Mouse (Mus musculus) liver, embryonic 14.5 days (tissue): Measurements from ENCODE around the gene Ccdc8. TPM values are rescaled to one million over a fixed set of nuclear protein-coding genes. Genes with fewer than 3 reads are reported as not detected.

Experiments used
- ATAC-seq: fragments of 200-750 bp; cut with Nextera tagmentation; 2 replicates; pipeline ENCODE4 v1.8.0; 2017; ENCODE audit warnings: moderate number of reproducible peaks, mild to moderate bottlenecking, moderate library complexity; ENCODE audit not compliant: insufficient read depth
- DNase-seq, 3 experiments: peaks; one replicate each; pipeline ENCODE4 v3.0.0-alpha.2; 2012 to 2013; ENCODE audit warnings: low read depth in 3 of 3, low spot score in 3 of 3
- H3K27ac ChIP-seq: fragments of 300-500 bp; sonication (generic); 2 replicates; pipeline ENCODE4 v1.5.1; 2014; ENCODE audit warnings: moderate library complexity, mild to moderate bottlenecking, control low read depth, inconsistent platforms
- H3K27me3 ChIP-seq: fragments of 300-500 bp; sonication (generic); 2 replicates; pipeline ENCODE4 v1.6.1; 2014; ENCODE audit warnings: mild to moderate bottlenecking, low read length, moderate library complexity; ENCODE audit not compliant: control insufficient read depth, insufficient read depth
- H3K36me3 ChIP-seq: fragments of 300-500 bp; sonication (generic); replicated peaks from 2 replicates; pipeline ENCODE4 v1.6.1; 2014; ENCODE audit warnings: low read depth; ENCODE audit not compliant: control insufficient read depth, insufficient read depth
- H3K4me1 ChIP-seq, 2 experiments: fragments of 200-500 bp in 1 of 2; fragments of 300-500 bp in 1 of 2; sonication (generic) in 1 of 2; replicated peaks; 2 replicates each; pipeline ENCODE4 v1.6.1; 2012 to 2014; ENCODE audit warnings: antibody characterized with exemption in 1 of 2, inconsistent platforms in 1 of 2, low read length in 1 of 2; ENCODE audit not compliant: control insufficient read depth in 2 of 2, insufficient read depth in 2 of 2
- H3K4me2 ChIP-seq: fragments of 300-500 bp; sonication (generic); 2 replicates; pipeline ENCODE4 v1.6.1; 2014; ENCODE audit warnings: low read depth, mild to moderate bottlenecking, control low read depth, moderate library complexity
- H3K4me3 ChIP-seq, 2 experiments: fragments of 200-500 bp in 1 of 2; fragments of 300-500 bp in 1 of 2; sonication (generic) in 1 of 2; 2 replicates each; pipeline ENCODE4 v1.5.1; 2012 to 2014; ENCODE audit warnings: low read depth in 2 of 2, low read length in 2 of 2, mild to moderate bottlenecking in 2 of 2, control low read depth in 1 of 2, inconsistent platforms in 1 of 2, moderate library complexity in 1 of 2; ENCODE audit not compliant: insufficient read depth in 1 of 2
- H3K9ac ChIP-seq: fragments of 300-500 bp; sonication (generic); replicated peaks from 2 replicates; pipeline ENCODE4 v1.6.1; 2014; ENCODE audit warnings: mild to moderate bottlenecking, control low read depth, moderate library complexity
- H3K9me3 ChIP-seq: fragments of 300-500 bp; sonication (generic); 2 replicates; pipeline ENCODE4 v1.6.1; 2016; ENCODE audit warnings: low read length, mixed read lengths; ENCODE audit not compliant: control insufficient read depth
- CTCF ChIP-seq: IDR thresholded peaks from 2 replicates; pipeline ENCODE4 v1.5.1; 2016; ENCODE audit warnings: antibody characterized with exemption, low read depth, control low read depth
- EP300 ChIP-seq: IDR thresholded peaks from 2 replicates; pipeline ENCODE4 v1.6.1; 2016; ENCODE audit warnings: antibody characterized with exemption, low read depth
- WGBS: fragments of 180-500 bp; shearing (Covaris S2); extraction: QIAGEN DNeasy Blood & Tissue Kit; methylation state at CpG from one replicate; pipeline ENCODE4 v1.1.7; 2014; ENCODE audit not compliant: insufficient replicate concordance; 5-methylcytosine and 5-hydroxymethylcytosine counted together
- polyA plus RNA-seq, 2 experiments: library from polyadenylated mRNA; depleted of rRNA in 1 of 2; stranded (reverse) in 1 of 2; unstranded in 1 of 2; fragments of >200 nt; fragmentation: Nextera tagmentation in 1 of 2; extraction: Ambion mirVana in 1 of 2; gene quantifications; 2 replicates each; pipeline versions ENCODE4 v1.2.1 to v1.2.3; 2012 to 2014

The Ccdc8 gene
- polyA plus RNA-seq, 2 experiments = 1.5 to 2.7 TPM

DNA sequence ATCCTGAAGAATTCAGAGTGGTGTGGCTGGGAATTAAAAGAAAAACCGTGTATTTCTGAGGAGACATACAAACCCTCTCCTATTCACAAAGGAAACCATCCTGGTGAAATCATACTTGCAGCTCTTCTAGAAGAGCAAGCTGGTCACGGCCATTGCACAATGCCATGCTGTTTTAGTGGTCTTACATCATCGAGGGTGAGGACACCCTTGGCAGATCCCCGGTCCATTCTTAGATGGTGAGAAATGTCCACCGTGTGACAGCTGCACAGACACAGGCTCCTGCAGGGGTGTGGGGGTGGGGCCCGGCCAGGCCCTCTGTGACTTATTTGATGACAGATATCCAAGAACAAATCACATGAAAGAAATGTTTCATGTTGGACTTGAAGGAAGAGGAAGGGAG, 18.5 kb upstream of the Ccdc8 start:
- Histone ChIP-seq H3K4me3 (no peak overlapping the region), H3K4me1 (peaks cover 7 to 13% of the 10 kb centered on the region in 2 experiments), H3K36me3 (no peaks in the 10 kb centered on the region), H3K27ac (no peak overlapping the region), H3K27me3 (no peaks in the 10 kb centered on the region), H3K4me2 (no peak overlapping the region), H3K9ac (no peak overlapping the region), H3K9me3 (no peaks in the 10 kb centered on the region)
- ATAC-seq = no peak
- TF ChIP-seq CTCF = no peak
- no peak for TF ChIP-seq EP300
- WGBS = 38% methylated on average over 6 of the region's 6 CpGs
- DNase-seq = no peak

DNA sequence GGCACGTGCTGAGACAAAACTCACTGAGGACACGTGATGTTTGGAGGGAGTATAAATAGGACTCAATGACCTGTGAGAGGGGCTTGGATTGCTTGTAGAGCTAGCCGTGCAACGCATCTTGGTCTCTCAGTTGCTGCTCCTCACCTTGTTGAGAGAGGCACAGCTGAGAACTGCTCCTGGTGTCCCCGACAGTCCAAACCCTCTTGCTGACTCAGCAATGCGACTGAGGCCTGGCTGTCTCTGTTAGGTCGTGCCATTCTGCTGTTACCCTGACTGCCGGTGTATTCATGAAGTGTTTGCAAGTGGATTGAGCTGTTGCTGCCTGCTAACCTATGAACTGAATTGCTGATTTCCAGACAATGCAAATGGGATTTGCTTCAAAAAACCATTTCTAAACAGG, 16.2 kb upstream of the Ccdc8 start:
- Histone ChIP-seq H3K9ac (no peak overlapping the region), H3K4me1 (peaks cover 9 to 25% of the 10 kb centered on the region in 2 experiments), H3K4me3 (no peak overlapping the region), H3K4me2 (no peak overlapping the region), H3K9me3 (no peaks in the 10 kb centered on the region), H3K27me3 (no peaks in the 10 kb centered on the region), H3K36me3 (no peaks in the 10 kb centered on the region), H3K27ac (no peak overlapping the region)
- no peak for DNase-seq
- TF ChIP-seq CTCF (no peak), EP300 (no peak)
- no peak for ATAC-seq
- 62% methylated on average over 8 of the region's 8 CpGs for WGBS

DNA sequence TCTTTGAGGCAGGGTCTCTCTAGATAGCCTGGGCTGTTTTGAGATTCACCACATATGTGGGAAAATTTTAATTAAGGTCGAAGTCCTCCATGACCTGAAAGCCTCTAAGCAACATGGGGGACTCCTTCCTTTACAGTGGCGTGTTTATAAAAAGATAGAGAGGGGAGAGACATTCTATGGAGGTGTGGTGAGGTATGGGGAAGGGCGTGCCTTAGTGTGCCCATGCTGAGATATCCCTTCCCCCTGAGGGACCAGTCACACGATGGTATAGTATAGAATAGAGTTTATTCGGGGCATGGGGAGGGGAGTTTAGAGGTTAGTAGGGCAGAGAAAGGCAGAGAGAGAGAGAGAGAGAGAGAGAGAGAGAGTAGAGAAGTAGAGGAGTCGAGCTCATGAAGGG, 14.3 kb upstream of the Ccdc8 start:
- H3K4me1 ChIP-seq = peaks cover 9 to 25% of the 10 kb centered on the region in 2 experiments
- no peak overlapping the region for H3K4me3 ChIP-seq
- WGBS = 31% methylated on average over 6 of the region's 6 CpGs
- peak in 2 of 3 experiments; percentile 47 to 50 for DNase-seq
- peak overlapping the region; percentile 22 for H3K27ac ChIP-seq
- H3K36me3 ChIP-seq = no peaks in the 10 kb centered on the region
- peak overlapping the region; percentile 33 for H3K4me2 ChIP-seq
- H3K27me3 ChIP-seq = no peaks in the 10 kb centered on the region
- no peaks in the 10 kb centered on the region for H3K9me3 ChIP-seq
- peak overlapping the region; percentile 20 for H3K9ac ChIP-seq
- peak; percentile 91 for ATAC-seq
- no peak for TF ChIP-seq EP300
- no peak for TF ChIP-seq CTCF

DNA sequence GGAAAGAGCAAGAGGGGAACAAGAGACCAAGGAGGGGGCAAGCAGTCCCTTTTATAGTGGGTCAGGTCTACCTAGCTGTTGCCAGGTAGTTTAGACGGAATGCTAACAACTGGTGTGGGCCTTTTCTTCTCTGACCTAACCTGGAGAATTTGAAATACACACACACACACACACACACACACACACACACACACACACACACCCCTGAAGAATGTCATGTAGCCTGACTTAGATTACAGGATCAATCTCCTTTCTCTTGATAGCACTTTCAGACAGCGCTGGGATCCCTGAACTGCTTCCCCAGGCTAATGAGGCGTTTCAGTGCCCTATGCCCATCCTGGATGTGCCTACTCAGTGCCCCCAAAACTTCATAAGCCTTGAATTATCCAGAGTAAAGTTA, 13.9 kb upstream of the Ccdc8 start:
- peak overlapping the region; percentile 22 for H3K27ac ChIP-seq
- DNase-seq (no peak), ATAC-seq (peak; percentile 59; the same call in 1 of the 2 replicates)
- no peak overlapping the region for H3K4me3 ChIP-seq
- H3K9ac ChIP-seq = peak overlapping the region; percentile 20
- H3K4me1 ChIP-seq = peaks cover 9 to 25% of the 10 kb centered on the region in 2 experiments
- no peaks in the 10 kb centered on the region for H3K27me3 ChIP-seq
- no peaks in the 10 kb centered on the region for H3K36me3 ChIP-seq
- peak overlapping the region; percentile 33 for H3K4me2 ChIP-seq
- no peak for TF ChIP-seq EP300
- no peak for TF ChIP-seq CTCF
- WGBS = 53% methylated on average over 3 of the region's 3 CpGs
- no peaks in the 10 kb centered on the region for H3K9me3 ChIP-seq

GRCm38 (mm10) chr7:16980348-16980747, 12.2 kb upstream of the Ccdc8 start:
- Histone ChIP-seq H3K4me1 (peaks cover 9 to 25% of the 10 kb centered on the region in 2 experiments), H3K36me3 (no peaks in the 10 kb centered on the region), H3K4me3 (peak overlapping the region; percentile 32 to 37), H3K9me3 (no peaks in the 10 kb centered on the region), H3K27me3 (no peaks in the 10 kb centered on the region), H3K27ac (peak overlapping the region; percentile 42), H3K4me2 (peak overlapping the region; percentile 61), H3K9ac (peak overlapping the region; percentile 43)
- DNase-seq (no peak), ATAC-seq (peak; percentile 17; the same call in 1 of the 2 replicates)
- TF ChIP-seq CTCF (no peak), EP300 (no peak)
- WGBS = under 1% methylated on average over 12 of the region's 12 CpGs
